Mouse (Mus musculus) embryonic facial prominence, embryonic 12.5 days (tissue): ENCODE measurements around the gene Clstn3. TPM values are rescaled to one million over a fixed set of nuclear protein-coding genes. Genes with fewer than 3 reads are reported as not detected.

Experiments used
- ATAC-seq: fragments of 200-750 bp; cut with Nextera tagmentation; 2 replicates; pipeline ENCODE4 v1.8.0; 2017; ENCODE audit not compliant: insufficient number of reproducible peaks, insufficient read depth, low FRiP score, low TSS enrichment
- H3K27ac ChIP-seq: fragments of 300-500 bp; sonication (generic); 2 replicates; pipeline ENCODE4 v1.5.1; 2016; ENCODE audit warnings: mild to moderate bottlenecking
- H3K27me3 ChIP-seq: fragments of 300-500 bp; sonication (generic); 2 replicates; pipeline ENCODE4 v1.6.1; 2016; ENCODE audit warnings: mild to moderate bottlenecking, moderate library complexity
- H3K36me3 ChIP-seq: fragments of 300-500 bp; sonication (generic); 2 replicates; pipeline ENCODE4 v1.6.1; 2016; ENCODE audit warnings: mild to moderate bottlenecking
- H3K4me1 ChIP-seq: fragments of 300-500 bp; sonication (generic); 2 replicates; pipeline ENCODE4 v1.6.1; 2016
- H3K4me2 ChIP-seq: fragments of 300-500 bp; sonication (generic); replicated peaks from 2 replicates; pipeline ENCODE4 v1.6.1; 2016; ENCODE audit warnings: mild to moderate bottlenecking, moderate library complexity
- H3K4me3 ChIP-seq: fragments of 300-500 bp; sonication (generic); 2 replicates; pipeline ENCODE4 v1.5.1; 2016; ENCODE audit warnings: mild to moderate bottlenecking
- H3K9ac ChIP-seq: fragments of 300-500 bp; sonication (generic); 2 replicates; pipeline ENCODE4 v1.6.1; 2016; ENCODE audit warnings: mild to moderate bottlenecking, moderate library complexity
- H3K9me3 ChIP-seq: fragments of 300-500 bp; sonication (generic); 2 replicates; pipeline ENCODE4 v1.6.1; 2016; ENCODE audit warnings: mild to moderate bottlenecking, moderate library complexity
- WGBS: fragments of 180-500 bp; shearing (Covaris S2); methylation state at CpG from one replicate; pipeline ENCODE4 v1.1.7; 2016; 5-methylcytosine and 5-hydroxymethylcytosine counted together
- polyA plus RNA-seq: library from polyadenylated mRNA; unstranded; fragments of >200 nt; fragmentation: Nextera tagmentation; extraction: Ambion mirVana; gene quantifications from 2 replicates; pipeline ENCODE4 v1.2.1, GENCODE M21; 2016

Clstn3 gene
- polyA plus RNA-seq, 1 experiment from 2014 or later: 13.8 TPM

GRCm38 (mm10) chr6:124465299-124465698 is 705 bp upstream of the Clstn3 start:
- H3K4me1 ChIP-seq: peaks cover 10% of the 10 kb centered on the region
- H3K36me3 ChIP-seq: no peaks in the 10 kb centered on the region
- H3K27ac ChIP-seq: no peak overlapping the region
- peak overlapping the region; percentile 75 for H3K4me2 ChIP-seq
- H3K9me3 ChIP-seq: no peaks in the 10 kb centered on the region
- H3K27me3 ChIP-seq: no peaks in the 10 kb centered on the region
- WGBS: 48% methylated on average over 6 of the region's 6 CpGs
- H3K9ac ChIP-seq: no peak overlapping the region
- H3K4me3 ChIP-seq: peak overlapping the region; percentile 50
- no peak for ATAC-seq

GRCm38 (mm10) chr6:124463881-124464291 is 708 bp downstream of the Clstn3 start:
- ATAC-seq: no peak

GRCm38 (mm10) chr6:124459388-124459787 is 5.2 kb downstream of the Clstn3 start:
- Histone ChIP-seq H3K4me1 (peaks cover 5% of the 10 kb centered on the region; the same call in 1 of the 2 replicates), H3K4me2 (no peak overlapping the region), H3K36me3 (no peaks in the 10 kb centered on the region), H3K9me3 (no peaks in the 10 kb centered on the region), H3K27ac (no peak overlapping the region), H3K9ac (no peak overlapping the region), H3K4me3 (no peak overlapping the region), H3K27me3 (no peaks in the 10 kb centered on the region)
- ATAC-seq: no peak
- 80% methylated on average over 4 of the region's 4 CpGs for WGBS

More at GRCm38 (mm10) chr6:124463881-124464291, 708 bp downstream of the Clstn3 start:
- H3K4me3 ChIP-seq: peak overlapping the region; percentile 50
- WGBS: 22% methylated on average over 8 of the region's 8 CpGs
- no peak overlapping the region for H3K27ac ChIP-seq
- peak overlapping the region; percentile 58 for H3K9ac ChIP-seq
- no peaks in the 10 kb centered on the region for H3K36me3 ChIP-seq
- H3K4me2 ChIP-seq: peak overlapping the region; percentile 75
- H3K9me3 ChIP-seq: no peaks in the 10 kb centered on the region
- H3K4me1 ChIP-seq: peaks cover 10% of the 10 kb centered on the region
- no peaks in the 10 kb centered on the region for H3K27me3 ChIP-seq

- no peak overlapping the region for H3K4me2 ChIP-seq
- 82% methylated on average over 11 of the region's 11 CpGs for WGBS
- H3K4me3 ChIP-seq: no peak overlapping the region
- H3K27ac ChIP-seq: no peak overlapping the region
- H3K27me3 ChIP-seq: no peaks in the 10 kb centered on the region
- no peaks in the 10 kb centered on the region for H3K36me3 ChIP-seq
- no peak overlapping the region for H3K9ac ChIP-seq
- H3K4me1 ChIP-seq: no peaks in the 10 kb centered on the region
- no peaks in the 10 kb centered on the region for H3K9me3 ChIP-seq
- no peak for ATAC-seq
Observed at GRCm38 (mm10) chr6:124458505-124458904, 6.1 kb downstream of the Clstn3 start.

GRCm38 (mm10) chr6:124457827-124458226 is 6.8 kb downstream of the Clstn3 start:
- H3K36me3 ChIP-seq: no peaks in the 10 kb centered on the region
- H3K4me2 ChIP-seq: no peak overlapping the region
- no peaks in the 10 kb centered on the region for H3K27me3 ChIP-seq
- H3K9ac ChIP-seq: no peak overlapping the region
- WGBS: 86% methylated on average over 5 of the region's 5 CpGs
- H3K4me3 ChIP-seq: no peak overlapping the region
- ATAC-seq: no peak
- no peaks in the 10 kb centered on the region for H3K4me1 ChIP-seq
- no peak overlapping the region for H3K27ac ChIP-seq
- H3K9me3 ChIP-seq: no peaks in the 10 kb centered on the region

- no peaks in the 10 kb centered on the region for H3K9me3 ChIP-seq
- no peak for ATAC-seq
- H3K27me3 ChIP-seq: no peaks in the 10 kb centered on the region
- no peaks in the 10 kb centered on the region for H3K4me1 ChIP-seq
- no peak overlapping the region for H3K9ac ChIP-seq
- H3K4me3 ChIP-seq: no peak overlapping the region
- H3K36me3 ChIP-seq: no peaks in the 10 kb centered on the region
- 91% methylated on average over 5 of the region's 5 CpGs for WGBS
- no peak overlapping the region for H3K27ac ChIP-seq
- no peak overlapping the region for H3K4me2 ChIP-seq
Observed at GRCm38 (mm10) chr6:124456243-124456642, 8.4 kb downstream of the Clstn3 start.

GRCm38 (mm10) chr6:124453756-124454155 is 10.8 kb downstream of the Clstn3 start:
- Histone ChIP-seq H3K27me3 (no peaks in the 10 kb centered on the region), H3K4me1 (no peaks in the 10 kb centered on the region), H3K36me3 (peaks cover 3% of the 10 kb centered on the region; the same call in 1 of the 2 replicates), H3K9me3 (no peaks in the 10 kb centered on the region), H3K9ac (no peak overlapping the region), H3K4me3 (no peak overlapping the region), H3K27ac (no peak overlapping the region), H3K4me2 (no peak overlapping the region)
- ATAC-seq: no peak
- WGBS: 45% methylated on average over 4 of the region's 4 CpGs

GRCm38 (mm10) chr6:124451995-124452394 is 12.6 kb downstream of the Clstn3 start:
- no peaks in the 10 kb centered on the region for H3K9me3 ChIP-seq
- H3K36me3 ChIP-seq: peaks cover 3% of the 10 kb centered on the region; the same call in 1 of the 2 replicates
- no peak overlapping the region for H3K4me3 ChIP-seq
- WGBS: 70% methylated on average over 3 of the region's 3 CpGs
- no peaks in the 10 kb centered on the region for H3K4me1 ChIP-seq
- no peak overlapping the region for H3K27ac ChIP-seq
- ATAC-seq: no peak
- no peak overlapping the region for H3K4me2 ChIP-seq
- H3K27me3 ChIP-seq: no peaks in the 10 kb centered on the region
- H3K9ac ChIP-seq: no peak overlapping the region

GRCm38 (mm10) chr6:124449668-124450383 is 14.8 kb downstream of the Clstn3 start:
- Histone ChIP-seq H3K4me1 (no peaks in the 10 kb centered on the region), H3K9ac (no peak overlapping the region), H3K4me3 (no peak overlapping the region), H3K9me3 (no peaks in the 10 kb centered on the region), H3K36me3 (peaks cover 3% of the 10 kb centered on the region; the same call in 1 of the 2 replicates), H3K27ac (no peak overlapping the region), H3K27me3 (no peaks in the 10 kb centered on the region), H3K4me2 (no peak overlapping the region)
- no peak for ATAC-seq
- WGBS: 81% methylated on average over 18 of the region's 18 CpGs

GRCm38 (mm10) chr6:124448959-124449667 is 15.5 kb downstream of the Clstn3 start:
- Histone ChIP-seq H3K9ac (no peak overlapping the region), H3K4me2 (no peak overlapping the region), H3K4me1 (no peaks in the 10 kb centered on the region), H3K27me3 (no peaks in the 10 kb centered on the region), H3K4me3 (no peak overlapping the region), H3K27ac (no peak overlapping the region), H3K9me3 (no peaks in the 10 kb centered on the region), H3K36me3 (peaks cover 3% of the 10 kb centered on the region; the same call in 1 of the 2 replicates)
- no peak for ATAC-seq
- WGBS: 92% methylated on average over 16 of the region's 16 CpGs

- ATAC-seq: no peak
- H3K36me3 ChIP-seq: peaks cover 3% of the 10 kb centered on the region; the same call in 1 of the 2 replicates
- H3K9me3 ChIP-seq: no peaks in the 10 kb centered on the region
- H3K4me1 ChIP-seq: no peaks in the 10 kb centered on the region
- WGBS: 74% methylated on average over 10 of the region's 10 CpGs
- no peak overlapping the region for H3K4me3 ChIP-seq
- H3K27me3 ChIP-seq: no peaks in the 10 kb centered on the region
- H3K9ac ChIP-seq: no peak overlapping the region
- H3K27ac ChIP-seq: no peak overlapping the region
- no peak overlapping the region for H3K4me2 ChIP-seq
Observed at GRCm38 (mm10) chr6:124448186-124448852, 16.3 kb downstream of the Clstn3 start.
